Mouse (Mus musculus): ENCODE results near the gene Acad12. TPM values are rescaled to one million over a fixed set of nuclear protein-coding genes. Genes with fewer than 3 reads are reported as not detected.
"Not testable (repeated sequence)": the region's sequence is repeated elsewhere in the genome, so short reads cannot be mapped to it uniquely, and the experiment has no call there.

Acad12 gene
- polyA plus RNA-seq, 1 experiment from 2014 or later, result 2.4 TPM

DNA sequence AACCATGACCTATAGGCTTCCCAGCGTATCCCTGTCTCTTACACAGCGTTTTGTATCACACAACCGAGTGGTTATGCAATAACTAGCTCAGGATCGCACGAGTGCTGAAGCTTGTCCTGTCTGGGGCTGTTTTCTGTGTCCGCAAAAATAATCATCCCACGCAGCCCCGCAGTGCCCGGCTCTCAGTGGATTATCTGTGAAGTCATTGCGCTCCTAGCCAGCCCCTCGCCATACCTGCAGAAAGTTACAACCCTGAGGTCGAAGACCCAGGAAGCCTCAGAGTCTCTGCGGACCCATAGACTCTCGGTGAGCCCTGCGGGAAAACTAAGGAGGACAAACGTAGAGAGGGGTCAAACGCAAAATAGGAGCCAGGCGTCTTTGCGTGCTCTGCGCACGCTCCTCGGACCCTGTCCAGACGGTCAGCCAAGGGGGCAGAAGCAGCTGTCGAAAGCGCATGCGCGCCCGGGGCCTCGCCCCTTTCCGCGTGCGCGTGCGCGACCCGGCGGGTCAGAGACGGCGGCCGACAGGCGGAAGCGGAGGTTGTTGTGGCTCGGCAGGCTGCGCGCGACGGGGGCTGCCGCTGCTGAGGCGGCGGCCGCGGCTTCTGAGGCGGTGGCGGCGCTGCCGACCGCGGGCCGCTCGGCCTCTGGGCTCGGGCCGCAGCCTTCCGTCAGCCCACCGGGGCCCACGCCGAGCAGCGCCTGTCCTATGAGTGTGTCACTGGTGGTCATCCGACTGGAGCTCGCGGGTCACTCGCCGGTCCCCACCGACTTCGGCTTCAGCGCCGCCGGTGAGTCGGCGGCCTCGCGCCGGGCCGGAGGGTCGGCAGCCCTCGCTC lies 41.5 kb upstream of the Acad12 start, which contains the start of the genes Acad10 and Brap:
TSS of gene Acad10 (minus strand) at position 456 of the 838 bp plus-strand sequence.
TSS of gene Brap (plus strand) at position 505 of the 838 bp plus-strand sequence.
- H3K9ac ChIP-seq (ENCODE audit: low read depth, low read length), result peak within 1 kb of the TSS; percentile 91
- H3K27ac ChIP-seq (ENCODE audit: low read depth, low read length), result peak within 1 kb of the TSS; percentile 82
- WGBS, result 1% methylated on average over 76 of the region's 85 CpGs
- peaks cover 9% of the 10 kb centered on the region for H3K4me1 ChIP-seq (ENCODE audit: control insufficient read depth, insufficient read depth, low read length)
- H3K4me2 ChIP-seq (replicated peaks; ENCODE audit: low read depth, low read length), result peak within 1 kb of the TSS; percentile 73
- peak within 1 kb of the TSS; percentile 97 for H3K4me3 ChIP-seq (ENCODE audit: low read length)
- no peaks in the 10 kb centered on the region for H3K27me3 ChIP-seq (ENCODE audit: control insufficient read depth, insufficient read depth, low read length)
- ATAC-seq (ENCODE audit: low FRiP score, low TSS enrichment), result peak; percentile 87
- no peaks in the 10 kb centered on the region for H3K9me3 ChIP-seq (ENCODE audit: control insufficient read depth, low read length)
- H3K36me3 ChIP-seq (ENCODE audit: control insufficient read depth, insufficient read depth, low read length), result peaks cover 27% of the 10 kb centered on the region

DNA sequence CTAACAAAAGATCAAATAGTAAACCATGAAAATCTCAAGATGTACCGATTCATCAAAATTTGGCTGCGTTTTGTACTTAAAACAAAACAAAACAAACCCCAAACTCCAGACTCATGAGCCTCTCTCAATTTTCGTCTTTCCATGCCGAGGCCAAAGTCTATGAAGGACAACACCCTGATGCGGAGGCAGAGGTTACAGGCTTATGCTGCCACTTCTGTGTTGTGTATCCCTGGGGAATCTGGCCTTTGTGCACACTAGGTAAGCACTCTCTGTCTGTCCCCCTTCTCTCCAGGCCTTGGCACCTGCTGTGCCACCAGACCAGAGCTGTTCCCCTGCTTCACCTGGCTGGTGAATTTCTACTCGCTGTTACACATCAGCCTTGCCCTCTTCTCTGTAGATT lies 38.9 kb upstream of the Acad12 start:
- not testable (repeated sequence) for H3K9me3 ChIP-seq (ENCODE audit: control insufficient read depth, low read length); H3K27me3 ChIP-seq (ENCODE audit: control insufficient read depth, insufficient read depth, low read length); H3K4me1 ChIP-seq (ENCODE audit: control insufficient read depth, insufficient read depth, low read length); H3K4me2 ChIP-seq (replicated peaks; ENCODE audit: low read depth, low read length); H3K27ac ChIP-seq (ENCODE audit: low read depth, low read length); H3K4me3 ChIP-seq (ENCODE audit: low read length); H3K36me3 ChIP-seq (ENCODE audit: control insufficient read depth, insufficient read depth, low read length); ATAC-seq (ENCODE audit: low FRiP score, low TSS enrichment); H3K9ac ChIP-seq (ENCODE audit: low read depth, low read length)
- WGBS, result 91% methylated on average over 6 of the region's 6 CpGs

DNA sequence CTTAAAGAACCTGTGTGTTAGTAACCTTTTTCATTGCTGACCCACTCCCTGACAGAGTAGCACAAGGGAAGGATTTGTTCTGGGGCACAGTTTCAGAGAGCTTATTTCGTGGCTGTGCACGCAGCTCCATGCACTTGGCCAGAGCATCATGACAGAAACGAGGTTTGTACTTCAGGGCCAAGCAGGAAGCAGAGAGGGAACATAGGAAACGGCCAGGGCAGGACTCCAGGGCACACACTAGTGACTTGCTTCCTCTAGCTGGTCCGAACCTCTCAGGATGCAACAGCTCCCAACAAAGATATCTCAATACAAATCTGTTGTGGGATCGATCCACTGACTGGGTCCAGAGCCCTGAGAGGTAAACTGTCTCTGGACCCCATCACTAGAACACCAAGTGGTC lies 38.1 kb upstream of the Acad12 start:
- H3K9me3 ChIP-seq (ENCODE audit: control insufficient read depth, low read length); H3K9ac ChIP-seq (ENCODE audit: low read depth, low read length); H3K4me2 ChIP-seq (replicated peaks; ENCODE audit: low read depth, low read length); H3K4me3 ChIP-seq (ENCODE audit: low read length); H3K27me3 ChIP-seq (ENCODE audit: control insufficient read depth, insufficient read depth, low read length); ATAC-seq (ENCODE audit: low FRiP score, low TSS enrichment); H3K27ac ChIP-seq (ENCODE audit: low read depth, low read length); H3K36me3 ChIP-seq (ENCODE audit: control insufficient read depth, insufficient read depth, low read length); H3K4me1 ChIP-seq (ENCODE audit: control insufficient read depth, insufficient read depth, low read length): not testable (repeated sequence)
- whole genome bisulfite sequencing, result 65% methylated on average over 6 of the region's 6 CpGs

DNA sequence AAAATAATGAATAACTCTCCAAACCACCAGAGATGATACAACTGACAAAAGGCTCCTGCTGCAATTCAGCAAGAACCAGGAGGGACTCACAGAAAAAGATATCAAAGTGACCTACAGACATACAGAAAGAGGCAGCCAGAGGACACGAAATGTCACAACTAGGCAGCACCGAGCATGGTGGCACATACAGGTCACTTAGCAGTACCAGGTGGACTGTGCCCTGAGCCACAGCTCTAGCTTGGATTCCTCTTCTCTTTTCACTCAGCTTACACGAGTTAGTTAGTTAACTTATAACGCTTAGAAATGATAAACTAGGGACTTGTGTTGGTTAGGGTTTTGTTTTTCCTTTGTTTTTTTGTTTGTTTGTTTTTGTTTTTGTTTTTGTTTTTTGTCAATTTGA lies 35.8 kb upstream of the Acad12 start:
- Histone ChIP-seq H3K4me2 (replicated peaks; ENCODE audit: low read depth, low read length) (no peak overlapping the region), H3K27me3 (ENCODE audit: control insufficient read depth, insufficient read depth, low read length) (no peaks in the 10 kb centered on the region), H3K27ac (ENCODE audit: low read depth, low read length) (no peak overlapping the region), H3K9ac (ENCODE audit: low read depth, low read length) (no peak overlapping the region), H3K9me3 (ENCODE audit: control insufficient read depth, low read length) (no peaks in the 10 kb centered on the region), H3K4me1 (ENCODE audit: control insufficient read depth, insufficient read depth, low read length) (no peaks in the 10 kb centered on the region), H3K36me3 (ENCODE audit: control insufficient read depth, insufficient read depth, low read length) (no peaks in the 10 kb centered on the region), H3K4me3 (ENCODE audit: low read length) (no peak overlapping the region)
- no peak for ATAC-seq (ENCODE audit: low FRiP score, low TSS enrichment)
- 87% methylated on average over 4 of the region's 4 CpGs for WGBS

DNA sequence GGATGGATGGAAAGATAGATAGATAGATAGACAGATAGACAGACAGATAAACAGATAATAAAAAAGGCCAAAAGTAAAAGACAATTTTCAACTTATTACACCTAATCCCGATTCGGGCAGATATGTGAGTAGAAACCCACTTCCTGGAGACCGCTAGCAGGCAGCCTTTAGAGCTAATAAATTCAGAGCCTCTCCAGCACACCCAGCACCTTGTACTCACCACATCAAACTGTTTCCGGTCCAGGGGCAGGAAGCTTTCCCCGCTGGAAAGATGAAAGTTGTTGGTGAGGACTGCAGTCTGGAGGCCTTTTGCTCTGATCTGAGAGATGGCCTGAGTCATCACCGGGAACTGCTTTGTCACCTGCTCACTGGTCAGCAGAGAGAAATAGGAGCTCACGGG lies 30.4 kb upstream of the Acad12 start:
- ATAC-seq (ENCODE audit: low FRiP score, low TSS enrichment), result no peak
- no peaks in the 10 kb centered on the region for H3K27me3 ChIP-seq (ENCODE audit: control insufficient read depth, insufficient read depth, low read length)
- H3K4me2 ChIP-seq (replicated peaks; ENCODE audit: low read depth, low read length), result no peak overlapping the region
- H3K4me3 ChIP-seq (ENCODE audit: low read length), result no peak overlapping the region
- H3K27ac ChIP-seq (ENCODE audit: low read depth, low read length), result no peak overlapping the region
- no peak overlapping the region for H3K9ac ChIP-seq (ENCODE audit: low read depth, low read length)
- WGBS, result 24% methylated on average over 7 of the region's 7 CpGs
- H3K9me3 ChIP-seq (ENCODE audit: control insufficient read depth, low read length), result no peaks in the 10 kb centered on the region
- no peaks in the 10 kb centered on the region for H3K36me3 ChIP-seq (ENCODE audit: control insufficient read depth, insufficient read depth, low read length)
- H3K4me1 ChIP-seq (ENCODE audit: control insufficient read depth, insufficient read depth, low read length), result no peaks in the 10 kb centered on the region

DNA sequence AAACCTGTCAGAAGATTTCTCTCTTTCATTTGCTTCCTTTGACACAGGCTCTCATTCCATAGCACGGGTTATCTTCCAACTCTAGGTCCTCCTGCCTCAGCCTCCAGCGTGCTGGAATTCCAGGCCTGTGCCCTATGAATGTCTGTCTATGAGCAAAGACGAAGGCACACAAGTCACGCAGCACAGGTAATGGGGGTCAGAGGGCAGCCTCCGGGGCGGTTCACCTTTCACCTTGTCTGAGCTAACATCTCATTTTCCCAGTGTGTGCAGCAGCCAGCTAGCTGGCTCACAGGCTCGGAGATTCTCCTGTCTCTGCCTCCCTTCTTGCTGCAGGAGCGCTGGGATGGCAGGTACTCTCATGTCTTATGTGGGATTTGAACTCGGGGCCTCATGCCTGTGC lies 20.9 kb upstream of the Acad12 start:
- WGBS, result 92% methylated on average over 9 of the region's 9 CpGs
- no peak overlapping the region for H3K4me3 ChIP-seq (ENCODE audit: low read length)
- no peak overlapping the region for H3K4me2 ChIP-seq (replicated peaks; ENCODE audit: low read depth, low read length)
- no peak for ATAC-seq (ENCODE audit: low FRiP score, low TSS enrichment)
- no peaks in the 10 kb centered on the region for H3K27me3 ChIP-seq (ENCODE audit: control insufficient read depth, insufficient read depth, low read length)
- H3K9ac ChIP-seq (ENCODE audit: low read depth, low read length), result no peak overlapping the region
- no peaks in the 10 kb centered on the region for H3K36me3 ChIP-seq (ENCODE audit: control insufficient read depth, insufficient read depth, low read length)
- H3K9me3 ChIP-seq (ENCODE audit: control insufficient read depth, low read length), result no peaks in the 10 kb centered on the region
- H3K27ac ChIP-seq (ENCODE audit: low read depth, low read length), result no peak overlapping the region
- no peaks in the 10 kb centered on the region for H3K4me1 ChIP-seq (ENCODE audit: control insufficient read depth, insufficient read depth, low read length)

DNA sequence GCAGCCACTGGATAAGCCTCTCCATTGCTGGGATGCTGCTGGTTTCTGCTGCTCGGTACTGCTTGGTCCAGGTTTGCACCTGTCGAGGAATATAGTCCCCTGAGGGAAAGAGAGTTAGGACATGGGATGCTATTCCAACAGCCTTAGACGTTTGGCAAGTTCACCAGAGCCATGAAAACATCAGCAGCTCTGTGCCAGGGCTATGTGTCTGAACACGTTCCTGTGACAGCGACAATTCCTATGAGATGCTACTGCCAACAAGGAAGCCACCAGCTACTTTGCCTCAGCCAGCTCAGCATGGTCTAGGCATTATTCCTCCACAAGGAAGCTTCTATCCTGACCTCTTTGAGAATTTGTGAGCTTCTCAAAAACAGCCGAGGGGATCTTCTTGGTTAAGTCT lies 18.6 kb upstream of the Acad12 start:
- Histone ChIP-seq H3K36me3 (ENCODE audit: control insufficient read depth, insufficient read depth, low read length) (no peaks in the 10 kb centered on the region), H3K4me3 (ENCODE audit: low read length) (no peak overlapping the region), H3K4me1 (ENCODE audit: control insufficient read depth, insufficient read depth, low read length) (no peaks in the 10 kb centered on the region), H3K4me2 (replicated peaks; ENCODE audit: low read depth, low read length) (no peak overlapping the region), H3K27ac (ENCODE audit: low read depth, low read length) (no peak overlapping the region), H3K9me3 (ENCODE audit: control insufficient read depth, low read length) (no peaks in the 10 kb centered on the region), H3K27me3 (ENCODE audit: control insufficient read depth, insufficient read depth, low read length) (no peaks in the 10 kb centered on the region), H3K9ac (ENCODE audit: low read depth, low read length) (no peak overlapping the region)
- ATAC-seq (ENCODE audit: low FRiP score, low TSS enrichment), result no peak
- 86% methylated on average over 6 of the region's 6 CpGs for WGBS

DNA sequence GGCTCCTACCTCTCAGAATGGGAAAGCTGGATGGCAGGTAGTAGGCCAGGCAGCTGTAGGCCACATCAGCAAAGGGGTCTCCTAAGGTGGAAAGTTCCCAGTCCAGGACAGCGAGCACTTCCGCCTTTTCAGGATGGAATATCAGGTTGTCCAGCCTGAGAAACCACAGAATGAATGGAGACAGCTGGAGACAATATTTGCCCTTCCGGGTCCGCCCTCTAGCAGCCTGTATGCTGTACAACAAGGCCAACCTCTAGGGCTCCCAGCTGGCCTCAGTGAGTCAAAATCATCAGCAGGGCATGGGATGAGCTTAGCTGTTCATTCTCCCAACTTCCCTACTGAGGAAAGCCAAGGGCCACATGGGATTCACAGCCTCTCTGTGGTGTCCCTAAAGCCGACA lies 15.9 kb upstream of the Acad12 start:
- Histone ChIP-seq H3K9ac (ENCODE audit: low read depth, low read length) (no peak overlapping the region), H3K27me3 (ENCODE audit: control insufficient read depth, insufficient read depth, low read length) (no peaks in the 10 kb centered on the region), H3K9me3 (ENCODE audit: control insufficient read depth, low read length) (no peaks in the 10 kb centered on the region), H3K4me2 (replicated peaks; ENCODE audit: low read depth, low read length) (no peak overlapping the region), H3K36me3 (ENCODE audit: control insufficient read depth, insufficient read depth, low read length) (no peaks in the 10 kb centered on the region), H3K27ac (ENCODE audit: low read depth, low read length) (no peak overlapping the region), H3K4me3 (ENCODE audit: low read length) (no peak overlapping the region), H3K4me1 (ENCODE audit: control insufficient read depth, insufficient read depth, low read length) (no peaks in the 10 kb centered on the region)
- 92% methylated on average over 5 of the region's 5 CpGs for WGBS
- no peak for ATAC-seq (ENCODE audit: low FRiP score, low TSS enrichment)

DNA sequence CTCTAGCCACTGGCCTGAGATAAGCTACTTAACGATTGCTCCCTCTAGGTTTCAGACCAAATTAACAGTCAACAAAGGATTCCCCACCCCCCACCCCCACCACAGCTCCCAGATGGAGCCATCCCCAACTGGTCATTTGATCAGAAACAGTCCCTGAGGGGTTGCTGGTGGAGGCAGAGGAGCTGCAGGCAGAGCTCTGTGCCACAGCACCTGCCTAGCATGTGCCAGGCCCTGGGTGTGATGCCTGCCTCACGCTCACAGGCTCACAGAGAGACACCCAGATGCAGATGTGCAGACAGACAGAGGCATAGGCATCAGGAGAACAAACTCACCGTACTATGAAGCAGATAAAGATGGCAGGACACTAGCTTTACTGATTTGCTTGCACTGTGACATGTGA lies 14.1 kb upstream of the Acad12 start:
- ATAC-seq (ENCODE audit: low FRiP score, low TSS enrichment), result no peak
- Histone ChIP-seq H3K36me3 (ENCODE audit: control insufficient read depth, insufficient read depth, low read length) (no peaks in the 10 kb centered on the region), H3K9me3 (ENCODE audit: control insufficient read depth, low read length) (no peaks in the 10 kb centered on the region), H3K4me2 (replicated peaks; ENCODE audit: low read depth, low read length) (no peak overlapping the region), H3K9ac (ENCODE audit: low read depth, low read length) (no peak overlapping the region), H3K27ac (ENCODE audit: low read depth, low read length) (no peak overlapping the region), H3K27me3 (ENCODE audit: control insufficient read depth, insufficient read depth, low read length) (no peaks in the 10 kb centered on the region), H3K4me1 (ENCODE audit: control insufficient read depth, insufficient read depth, low read length) (no peaks in the 10 kb centered on the region), H3K4me3 (ENCODE audit: low read length) (no peak overlapping the region)
- 44% methylated on average over 3 of the region's 3 CpGs for WGBS
